ENCODE assay signal across 17 mouse cellular contexts in the genomic region with DNA sequence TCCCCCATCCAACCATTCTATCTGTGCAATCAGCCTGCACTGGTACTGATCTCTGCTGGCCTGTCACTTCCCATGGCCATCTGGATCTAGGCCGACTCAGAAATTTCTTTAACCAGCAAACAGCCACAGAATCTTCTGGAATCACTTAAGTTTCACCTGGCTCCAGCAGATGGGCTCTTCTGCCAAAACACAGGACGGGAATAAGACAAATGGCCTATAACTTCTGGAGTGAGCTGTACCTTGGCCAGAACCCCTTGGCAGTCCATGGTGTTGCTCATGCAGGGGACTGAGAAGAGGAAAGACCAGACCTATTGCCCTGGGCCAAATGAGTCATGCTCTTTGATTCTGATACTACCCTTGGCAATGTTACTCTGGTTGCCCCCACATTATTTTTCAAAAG. TPM values are rescaled to one million over a fixed set of nuclear protein-coding genes. Genes with fewer than 3 reads are reported as not detected.
DNase-seq lines count a peak whose midpoint lies in the region; ATAC-seq and TF ChIP-seq lines count a peak whose summit lies in the region.
"Had no signal": no experiment of that assay in that cellular context is flagged by ENCODE, and none has a peak within 500 bp of the region (broad histone marks: within the 10 kb centered on the region; RNA-seq: fewer than 3 reads in every experiment).

No protein-coding gene starts in this region.

- peak; percentile 20 for DNase-seq in limb, embryonic 14.5 days (ENCODE audit: low spot score)
- no peak for DNase-seq in limb, embryonic 10.5 days (ENCODE audit: low spot score)
- DNase-seq in NIH3T3 (ENCODE audit: low read depth) = peak; percentile 81
- DNase-seq in fat pad, adult 2 months (ENCODE audit: extremely low read depth, low read depth, low spot score) = peak; percentile 40
- DNase-seq in heart, embryonic 10.5 days (ENCODE audit: low spot score) = peak; percentile 57
- DNase-seq in frontal cortex, postnatal 36 days (ENCODE audit: low spot score in 2 of 2) = no peak
- no peak for DNase-seq in thymus, postnatal 0 days (ENCODE audit: low spot score)
- DNase-seq in layer of hippocampus, adult 11-12 months (ENCODE audit: low spot score) = no peak
- DNase-seq: cerebellum, adult 9-11 months; kidney, adult 18-20 months; left cerebral cortex, postnatal 4 days; lung, adult 2 months; spleen, adult 18-20 months had no signal

- no peak overlapping the region for H3K4me2 ChIP-seq in limb, embryonic 14.5 days (replicated peaks; ENCODE audit: low read depth, low read length, severe bottlenecking)
- H3K4me2 ChIP-seq: embryonic facial prominence, embryonic 12.5 days; forebrain, embryonic 12.5 days; hindbrain, embryonic 12.5 days had no signal

- WGBS in limb, embryonic 14.5 days = 39% methylated on average over 2 of the region's 2 CpGs
- WGBS in limb, embryonic 10.5 days = 69% methylated on average over 2 of the region's 2 CpGs
- 86% methylated on average over 2 of the region's 2 CpGs for WGBS in heart, embryonic 10.5 days

- no peak for TF ChIP-seq POLR2A in limb, embryonic 14.5 days (IDR thresholded peaks at IDR 0.05; ENCODE audit: borderline replicate concordance, extremely low read depth, insufficient read depth, insufficient read length)

- ATAC-seq in limb, embryonic 14.5 days (ENCODE audit: low FRiP score, low read depth) = no peak

- H3K4me3 ChIP-seq in limb, embryonic 14.5 days (replicated peaks; ENCODE audit: low read length) = no peak overlapping the region
- H3K4me3 ChIP-seq in limb, embryonic 10.5 days = no peak overlapping the region
- H3K4me3 ChIP-seq in heart, embryonic 10.5 days = no peak overlapping the region
- H3K4me3 ChIP-seq: embryonic facial prominence, embryonic 12.5 days; forebrain, embryonic 12.5 days; hindbrain, embryonic 12.5 days; myocyte had no signal

- no peaks in the 10 kb centered on the region for H3K36me3 ChIP-seq in limb, embryonic 14.5 days (ENCODE audit: control insufficient read depth, insufficient read depth, low read length)
- peaks cover 17% of the 10 kb centered on the region for H3K36me3 ChIP-seq in limb, embryonic 10.5 days
- H3K36me3 ChIP-seq in heart, embryonic 10.5 days = 0 out of 2 replicates have a peak, but pooled peaks cover 2% of the 10 kb centered on the region
- H3K36me3 ChIP-seq: forebrain, embryonic 12.5 days; hindbrain, embryonic 12.5 days had no signal

- no peaks in the 10 kb centered on the region for H3K4me1 ChIP-seq in limb, embryonic 14.5 days (ENCODE audit: control insufficient read depth, insufficient read depth, low read length)
- H3K4me1 ChIP-seq in limb, embryonic 10.5 days = peaks cover 2% of the 10 kb centered on the region; the same call in 1 of the 2 replicates
- H3K4me1 ChIP-seq in heart, embryonic 10.5 days = peaks cover 12% of the 10 kb centered on the region; the same call in 1 of the 2 replicates
- H3K4me1 ChIP-seq: embryonic facial prominence, embryonic 12.5 days; forebrain, embryonic 12.5 days; hindbrain, embryonic 12.5 days had no signal

- H3K27ac ChIP-seq in limb, embryonic 14.5 days (replicated peaks; ENCODE audit: low read depth, low read length) = no peak overlapping the region
- H3K27ac ChIP-seq in limb, embryonic 10.5 days = no peak overlapping the region
- H3K27ac ChIP-seq in heart, embryonic 10.5 days = no peak overlapping the region
- H3K27ac ChIP-seq: embryonic facial prominence, embryonic 12.5 days; forebrain, embryonic 12.5 days; hindbrain, embryonic 12.5 days had no signal

- no peaks in the 10 kb centered on the region for H3K27me3 ChIP-seq in limb, embryonic 14.5 days (ENCODE audit: control insufficient read depth, insufficient read depth, low read length)
- no peaks in the 10 kb centered on the region for H3K27me3 ChIP-seq in limb, embryonic 10.5 days (ENCODE audit: low read depth, poor library complexity, severe bottlenecking)
- no peaks in the 10 kb centered on the region for H3K27me3 ChIP-seq in heart, embryonic 10.5 days (ENCODE audit: insufficient read depth, poor library complexity, severe bottlenecking)
- H3K27me3 ChIP-seq: embryonic facial prominence, embryonic 12.5 days; forebrain, embryonic 12.5 days; hindbrain, embryonic 12.5 days had no signal

- H3K9ac ChIP-seq in limb, embryonic 14.5 days (ENCODE audit: low read depth, low read length, severe bottlenecking) = no peak overlapping the region
- H3K9ac ChIP-seq: embryonic facial prominence, embryonic 12.5 days; forebrain, embryonic 12.5 days; hindbrain, embryonic 12.5 days had no signal

- no peaks in the 10 kb centered on the region for H3K9me3 ChIP-seq in limb, embryonic 14.5 days (ENCODE audit: control insufficient read depth, low read length)
- no peaks in the 10 kb centered on the region for H3K9me3 ChIP-seq in limb, embryonic 10.5 days (replicated peaks)
- H3K9me3 ChIP-seq in heart, embryonic 10.5 days = no peaks in the 10 kb centered on the region
- H3K9me3 ChIP-seq: embryonic facial prominence, embryonic 12.5 days; forebrain, embryonic 12.5 days; hindbrain, embryonic 12.5 days had no signal

RNA-seq across cellular contexts. Expression of a gene that starts 45.9 kb away (rescaled TPM):
- 27.3 and 30.0 TPM in 2 replicates for polyA plus RNA-seq in limb, embryonic 14.5 days (2012; rRNA removed)
- 42.9 and 47.0 TPM in 2 replicates for polyA plus RNA-seq in limb, embryonic 14.5 days (2014; fragmentation: Nextera tagmentation; extraction: Ambion mirVana)
- 83.0 and 92.7 TPM in 2 replicates for polyA plus RNA-seq in limb, embryonic 10.5 days (2016; fragmentation: Nextera tagmentation; extraction: Ambion mirVana)
- polyA plus RNA-seq in heart, embryonic 10.5 days (2016; fragmentation: Nextera tagmentation; extraction: Ambion mirVana) = 45.5 and 53.6 TPM in 2 replicates
- 36.8 and 38.8 TPM in 2 replicates for polyA plus RNA-seq in thymus, postnatal 0 days (2015; fragmentation: Nextera tagmentation; extraction: Ambion mirVana)

RNA-seq across cellular contexts. Expression of a gene that starts 46.0 kb away (rescaled TPM):
- 61.8 and 72.5 TPM in 2 replicates for polyA plus RNA-seq in limb, embryonic 14.5 days (2012; rRNA removed)
- polyA plus RNA-seq in limb, embryonic 14.5 days (2014; fragmentation: Nextera tagmentation; extraction: Ambion mirVana) = 39.9 and 46.1 TPM in 2 replicates
- 78.5 and 85.3 TPM in 2 replicates for polyA plus RNA-seq in limb, embryonic 10.5 days (2016; fragmentation: Nextera tagmentation; extraction: Ambion mirVana)
- polyA plus RNA-seq in heart, embryonic 10.5 days (2016; fragmentation: Nextera tagmentation; extraction: Ambion mirVana) = 52.9 and 58.7 TPM in 2 replicates
- 43.6 and 45.2 TPM in 2 replicates for polyA plus RNA-seq in thymus, postnatal 0 days (2015; fragmentation: Nextera tagmentation; extraction: Ambion mirVana)

Comparison
In these comparisons a context has a peak if more than half of its experiments do, and no peak if none do; other contexts are left out.
1. DNase-seq: peak in limb, embryonic 14.5 days (single experiment), NIH3T3 (single experiment), fat pad, adult 2 months (single experiment) and heart, embryonic 10.5 days (single experiment); none in limb, embryonic 10.5 days (single experiment), frontal cortex, postnatal 36 days (0 of 2), thymus, postnatal 0 days (single experiment) and layer of hippocampus, adult 11-12 months (single experiment).